Mouse (Mus musculus) G1E (cell line): ENCODE results near the gene Spdya.

Experiments
- CTCF ChIP-seq: IDR thresholded peaks from 2 replicates; pipeline ENCODE4 v1.5.1; 2012; ENCODE audit warnings: low read depth, low read length, inconsistent platforms, mixed read lengths
- TAL1 ChIP-seq: conservative IDR thresholded peaks from 2 replicates; pipeline ENCODE4 v1.6.1; 2012; ENCODE audit warnings: low read depth, low read length, inconsistent platforms, mixed read lengths

- no peak for TF ChIP-seq CTCF
- TF ChIP-seq TAL1 = no peak
Observed at GRCm38 (mm10) chr17:71551757-71552451, at the start of gene Spdya.
